Mouse (Mus musculus) embryonic facial prominence, embryonic 13.5 days (tissue): Measurements from ENCODE around the gene Tuba3b. TPM values are rescaled to one million over a fixed set of nuclear protein-coding genes. Genes with fewer than 3 reads are reported as not detected.

Source experiments
- ATAC-seq: fragments of 200-750 bp; cut with Nextera tagmentation; 2 replicates; pipeline ENCODE4 v1.8.0; 2017; ENCODE audit warnings: low read depth; ENCODE audit not compliant: insufficient number of reproducible peaks, insufficient read depth, low FRiP score, low TSS enrichment
- H3K27ac ChIP-seq: fragments of 300-500 bp; sonication (generic); 2 replicates; pipeline ENCODE4 v1.5.1; 2015; ENCODE audit warnings: moderate library complexity, mild to moderate bottlenecking, inconsistent platforms
- H3K27me3 ChIP-seq: fragments of 300-500 bp; sonication (generic); 2 replicates; pipeline ENCODE4 v1.6.1; 2015; ENCODE audit warnings: mild to moderate bottlenecking, inconsistent platforms
- H3K36me3 ChIP-seq: fragments of 300-500 bp; sonication (generic); 2 replicates; pipeline ENCODE4 v1.6.1; 2015; ENCODE audit warnings: mild to moderate bottlenecking, inconsistent platforms
- H3K4me1 ChIP-seq: fragments of 300-500 bp; sonication (generic); 2 replicates; pipeline ENCODE4 v1.6.1; 2015; ENCODE audit warnings: inconsistent platforms
- H3K4me2 ChIP-seq: fragments of 300-500 bp; sonication (generic); 2 replicates; pipeline ENCODE4 v1.6.1; 2015; ENCODE audit warnings: moderate library complexity, mild to moderate bottlenecking, inconsistent platforms
- H3K4me3 ChIP-seq: fragments of 300-500 bp; sonication (generic); 2 replicates; pipeline ENCODE4 v1.5.1; 2015; ENCODE audit warnings: mild to moderate bottlenecking, inconsistent platforms
- H3K9ac ChIP-seq: fragments of 300-500 bp; sonication (generic); 2 replicates; pipeline ENCODE4 v1.6.1; 2015; ENCODE audit warnings: mild to moderate bottlenecking, inconsistent platforms
- H3K9me3 ChIP-seq: fragments of 300-500 bp; sonication (generic); 2 replicates; pipeline ENCODE4 v1.6.1; 2016; ENCODE audit warnings: inconsistent platforms
- WGBS: fragments of 180-500 bp; shearing (Covaris S2); methylation state at CpG from one replicate; pipeline ENCODE4 v1.1.7; 2015; ENCODE audit warnings: mixed read lengths; 5-methylcytosine and 5-hydroxymethylcytosine counted together
- polyA plus RNA-seq: library from polyadenylated mRNA; unstranded; fragments of >200 nt; fragmentation: Nextera tagmentation; extraction: Ambion mirVana; gene quantifications from 2 replicates; pipeline ENCODE4 v1.2.1, GENCODE M21; 2015

The Tuba3b gene
- polyA plus RNA-seq = not detected in 2 replicates

GRCm38 (mm10) chr6:145615666-145616210 lies at the start of gene Tuba3b:
Gene Tuba3b (plus strand): TSS chr6:145615757.
- Histone ChIP-seq H3K4me3 (no peak within 1 kb of the TSS), H3K36me3 (no peaks in the 10 kb centered on the region), H3K9ac (no peak within 1 kb of the TSS), H3K27me3 (no peaks in the 10 kb centered on the region), H3K4me1 (no peaks in the 10 kb centered on the region), H3K9me3 (no peaks in the 10 kb centered on the region), H3K27ac (no peak within 1 kb of the TSS), H3K4me2 (no peak within 1 kb of the TSS)
- WGBS = 96% methylated on average over 31 of the region's 31 CpGs
- no peak for ATAC-seq

- WGBS = 74% methylated on average over 8 of the region's 8 CpGs
- peaks cover 31% of the 10 kb centered on the region for H3K4me1 ChIP-seq
- H3K4me3 ChIP-seq = no peak overlapping the region
- H3K9ac ChIP-seq = no peak overlapping the region
- H3K27me3 ChIP-seq = no peaks in the 10 kb centered on the region
- no peaks in the 10 kb centered on the region for H3K9me3 ChIP-seq
- no peak overlapping the region for H3K4me2 ChIP-seq
- no peaks in the 10 kb centered on the region for H3K36me3 ChIP-seq
- ATAC-seq = no peak
- H3K27ac ChIP-seq = no peak overlapping the region
Measured at GRCm38 (mm10) chr6:145567296-145567695, 48.3 kb upstream of the Tuba3b start.

GRCm38 (mm10) chr6:145567832-145568231 lies 47.7 kb upstream of the Tuba3b start:
- no peak overlapping the region for H3K4me3 ChIP-seq
- peaks cover 31% of the 10 kb centered on the region for H3K4me1 ChIP-seq
- H3K27me3 ChIP-seq = no peaks in the 10 kb centered on the region
- no peak overlapping the region for H3K4me2 ChIP-seq
- 89% methylated on average over 3 of the region's 3 CpGs for WGBS
- no peak overlapping the region for H3K27ac ChIP-seq
- no peaks in the 10 kb centered on the region for H3K9me3 ChIP-seq
- no peak overlapping the region for H3K9ac ChIP-seq
- no peaks in the 10 kb centered on the region for H3K36me3 ChIP-seq
- no peak for ATAC-seq

- WGBS = 75% methylated on average over 3 of the region's 3 CpGs
- peak overlapping the region; percentile 28; the same call in 1 of the 2 replicates for H3K27ac ChIP-seq
- no peaks in the 10 kb centered on the region for H3K27me3 ChIP-seq
- H3K4me3 ChIP-seq = no peak overlapping the region
- no peak for ATAC-seq
- H3K9ac ChIP-seq = no peak overlapping the region; the same call in 1 of the 2 replicates
- H3K9me3 ChIP-seq = no peaks in the 10 kb centered on the region
- no peaks in the 10 kb centered on the region for H3K36me3 ChIP-seq
- H3K4me1 ChIP-seq = peaks cover 31% of the 10 kb centered on the region
- no peak overlapping the region for H3K4me2 ChIP-seq
Measured at GRCm38 (mm10) chr6:145568701-145569100, 46.9 kb upstream of the Tuba3b start.

GRCm38 (mm10) chr6:145573250-145574013 lies 42.1 kb upstream of the Tuba3b start:
- no peak for ATAC-seq
- 77% methylated on average over 6 of the region's 6 CpGs for WGBS
- Histone ChIP-seq H3K4me3 (no peak overlapping the region), H3K27ac (no peak overlapping the region), H3K27me3 (no peaks in the 10 kb centered on the region), H3K36me3 (no peaks in the 10 kb centered on the region), H3K4me2 (no peak overlapping the region), H3K9me3 (no peaks in the 10 kb centered on the region), H3K4me1 (peaks cover 14% of the 10 kb centered on the region), H3K9ac (no peak overlapping the region)

GRCm38 (mm10) chr6:145576762-145577161 lies 38.8 kb upstream of the Tuba3b start:
- ATAC-seq = no peak
- no peaks in the 10 kb centered on the region for H3K36me3 ChIP-seq
- peaks cover 12% of the 10 kb centered on the region for H3K4me1 ChIP-seq
- H3K9ac ChIP-seq = no peak overlapping the region
- H3K9me3 ChIP-seq = no peaks in the 10 kb centered on the region
- H3K27ac ChIP-seq = no peak overlapping the region
- no peak overlapping the region for H3K4me3 ChIP-seq
- no peak overlapping the region for H3K4me2 ChIP-seq
- 91% methylated on average over 4 of the region's 4 CpGs for WGBS
- no peaks in the 10 kb centered on the region for H3K27me3 ChIP-seq

- ATAC-seq = no peak
- Histone ChIP-seq H3K27me3 (no peaks in the 10 kb centered on the region), H3K9me3 (no peaks in the 10 kb centered on the region), H3K4me3 (no peak overlapping the region), H3K27ac (no peak overlapping the region), H3K36me3 (no peaks in the 10 kb centered on the region), H3K9ac (no peak overlapping the region), H3K4me1 (peaks cover 12% of the 10 kb centered on the region), H3K4me2 (no peak overlapping the region)
- 31% methylated on average over 10 of the region's 10 CpGs for WGBS
Measured at GRCm38 (mm10) chr6:145578457-145579185, 36.9 kb upstream of the Tuba3b start.

GRCm38 (mm10) chr6:145579761-145580160 lies 35.8 kb upstream of the Tuba3b start:
- H3K36me3 ChIP-seq = no peaks in the 10 kb centered on the region
- ATAC-seq = no peak
- 68% methylated on average over 3 of the region's 3 CpGs for WGBS

GRCm38 (mm10) chr6:145581366-145582170 lies 34.0 kb upstream of the Tuba3b start:
- 72% methylated on average over 10 of the region's 10 CpGs for WGBS
- Histone ChIP-seq H3K9ac (no peak overlapping the region), H3K27ac (no peak overlapping the region), H3K4me3 (no peak overlapping the region), H3K36me3 (no peaks in the 10 kb centered on the region), H3K27me3 (no peaks in the 10 kb centered on the region), H3K4me1 (peaks cover 12% of the 10 kb centered on the region), H3K9me3 (no peaks in the 10 kb centered on the region), H3K4me2 (no peak overlapping the region)
- no peak for ATAC-seq

More at GRCm38 (mm10) chr6:145579761-145580160, 35.8 kb upstream of the Tuba3b start:
- Histone ChIP-seq H3K27me3 (no peaks in the 10 kb centered on the region), H3K9me3 (no peaks in the 10 kb centered on the region), H3K4me3 (no peak overlapping the region), H3K4me1 (peaks cover 12% of the 10 kb centered on the region), H3K9ac (no peak overlapping the region), H3K4me2 (no peak overlapping the region), H3K27ac (no peak overlapping the region)

GRCm38 (mm10) chr6:145585052-145585973 lies 30.2 kb upstream of the Tuba3b start:
- 75% methylated on average over 21 of the region's 21 CpGs for WGBS

More at GRCm38 (mm10) chr6:145585052-145585973, 30.2 kb upstream of the Tuba3b start:
- Histone ChIP-seq H3K4me1 (peaks cover 1% of the 10 kb centered on the region; the same call in 1 of the 2 replicates), H3K9me3 (no peaks in the 10 kb centered on the region), H3K27ac (no peak overlapping the region), H3K4me3 (no peak overlapping the region), H3K27me3 (no peaks in the 10 kb centered on the region), H3K4me2 (no peak overlapping the region), H3K9ac (no peak overlapping the region), H3K36me3 (no peaks in the 10 kb centered on the region)
- no peak for ATAC-seq
